Mouse (Mus musculus) limb, embryonic 14.5 days (tissue): Measurements from ENCODE around the gene Mei4. TPM values are rescaled to one million over a fixed set of nuclear protein-coding genes. Genes with fewer than 3 reads are reported as not detected.

Experiments used
- ATAC-seq: fragments of 200-750 bp; cut with Nextera tagmentation; 2 replicates; pipeline ENCODE4 v1.8.0; 2017; ENCODE audit warnings: low read depth, moderate number of reproducible peaks, moderate TSS enrichment; ENCODE audit not compliant: low FRiP score
- DNase-seq: peaks from one replicate; pipeline ENCODE4 v3.0.0-alpha.2; 2015; ENCODE audit warnings: low spot score
- H3K27ac ChIP-seq: fragments of 300-500 bp; sonication (generic); replicated peaks from 2 replicates; pipeline ENCODE4 v1.5.1; 2014; ENCODE audit warnings: low read depth, mild to moderate bottlenecking, low read length, moderate library complexity, mixed read lengths
- H3K27me3 ChIP-seq: fragments of 300-500 bp; sonication (generic); 2 replicates; pipeline ENCODE4 v1.6.1; 2014; ENCODE audit warnings: low read length, mixed read lengths; ENCODE audit not compliant: control insufficient read depth, insufficient read depth
- H3K36me3 ChIP-seq: fragments of 300-500 bp; sonication (generic); 2 replicates; pipeline ENCODE4 v1.6.1; 2014; ENCODE audit warnings: mild to moderate bottlenecking, low read length, moderate library complexity, mixed read lengths; ENCODE audit not compliant: control insufficient read depth, insufficient read depth
- H3K4me1 ChIP-seq: fragments of 300-500 bp; sonication (generic); 2 replicates; pipeline ENCODE4 v1.6.1; 2014; ENCODE audit warnings: antibody characterized with exemption, low read length, mixed read lengths; ENCODE audit not compliant: control insufficient read depth, insufficient read depth
- H3K4me2 ChIP-seq: fragments of 300-500 bp; sonication (generic); replicated peaks from 2 replicates; pipeline ENCODE4 v1.6.1; 2014; ENCODE audit warnings: low read depth, mild to moderate bottlenecking, low read length, moderate library complexity; ENCODE audit not compliant: severe bottlenecking
- H3K4me3 ChIP-seq: fragments of 300-500 bp; sonication (generic); replicated peaks from 2 replicates; pipeline ENCODE4 v1.5.1; 2014; ENCODE audit warnings: low read length
- H3K9ac ChIP-seq: fragments of 300-500 bp; sonication (generic); 2 replicates; pipeline ENCODE4 v1.6.1; 2014; ENCODE audit warnings: mild to moderate bottlenecking, low read depth, low read length, moderate library complexity; ENCODE audit not compliant: severe bottlenecking
- H3K9me3 ChIP-seq: fragments of 300-500 bp; sonication (generic); 2 replicates; pipeline ENCODE4 v1.6.1; 2016; ENCODE audit warnings: low read length; ENCODE audit not compliant: control insufficient read depth
- POLR2A ChIP-seq: fragments of 200-500 bp; IDR thresholded peaks from 2 replicates; pipeline ENCODE4 v1.8.0; 2012; ENCODE audit warnings: inconsistent platforms, mild to moderate bottlenecking, moderate library complexity, borderline replicate concordance; ENCODE audit not compliant: insufficient read depth, insufficient read length; ENCODE audit errors: extremely low read depth
- WGBS: fragments of 180-500 bp; shearing (Covaris S2); extraction: QIAGEN DNeasy Blood & Tissue Kit; methylation state at CpG from one replicate; pipeline ENCODE4 v1.1.7; 2014; 5-methylcytosine and 5-hydroxymethylcytosine counted together
- polyA plus RNA-seq, 2 experiments: library from polyadenylated mRNA; depleted of rRNA in 1 of 2; stranded (reverse) in 1 of 2; unstranded in 1 of 2; fragments of >200 nt; fragmentation: Nextera tagmentation in 1 of 2; extraction: Ambion mirVana in 1 of 2; gene quantifications; 2 replicates each; pipeline versions ENCODE4 v1.2.1 to v1.2.3; 2012 to 2014

Mei4 gene
- polyA plus RNA-seq, 2 experiments = 0.62 to 1.7 TPM

- Histone ChIP-seq H3K4me3 (no peak overlapping the region), H3K27me3 (no peaks in the 10 kb centered on the region), H3K36me3 (no peaks in the 10 kb centered on the region), H3K4me2 (no peak overlapping the region), H3K4me1 (no peaks in the 10 kb centered on the region), H3K9ac (no peak overlapping the region), H3K9me3 (no peaks in the 10 kb centered on the region), H3K27ac (no peak overlapping the region)
- no peak for DNase-seq
- no peak for TF ChIP-seq POLR2A
- no peak for ATAC-seq
Measured at GRCm38 (mm10) chr9:82136119-82136518, 272.6 kb downstream of the Mei4 start.

- H3K9me3 ChIP-seq = no peaks in the 10 kb centered on the region
- peak overlapping the region; percentile 15; the same call in 1 of the 2 replicates for H3K4me2 ChIP-seq
- DNase-seq (no peak), ATAC-seq (no peak)
- no peak overlapping the region for H3K4me3 ChIP-seq
- no peak overlapping the region for H3K9ac ChIP-seq
- WGBS = 22% methylated on average over 9 of the region's 9 CpGs
- H3K27me3 ChIP-seq = no peaks in the 10 kb centered on the region
- no peak overlapping the region for H3K27ac ChIP-seq
- no peaks in the 10 kb centered on the region for H3K4me1 ChIP-seq
- H3K36me3 ChIP-seq = no peaks in the 10 kb centered on the region
- TF ChIP-seq POLR2A = no peak
Measured at GRCm38 (mm10) chr9:82160143-82160542, 296.7 kb downstream of the Mei4 start.

- H3K9ac ChIP-seq = no peak overlapping the region
- no peak for ATAC-seq
- no peak for TF ChIP-seq POLR2A
Measured at GRCm38 (mm10) chr9:82162415-82162814, 298.9 kb downstream of the Mei4 start.

GRCm38 (mm10) chr9:82217976-82218375, 354.5 kb downstream of the Mei4 start:
- no peak overlapping the region for H3K4me3 ChIP-seq
- DNase-seq (peak; percentile 31), ATAC-seq (no peak)
- no peak overlapping the region for H3K27ac ChIP-seq
- no peak for TF ChIP-seq POLR2A
- no peak overlapping the region for H3K9ac ChIP-seq
- no peak overlapping the region for H3K4me2 ChIP-seq
- H3K9me3 ChIP-seq = no peaks in the 10 kb centered on the region
- no peaks in the 10 kb centered on the region for H3K27me3 ChIP-seq
- H3K4me1 ChIP-seq = no peaks in the 10 kb centered on the region
- no peaks in the 10 kb centered on the region for H3K36me3 ChIP-seq
- 51% methylated on average over 1 of the region's 1 CpGs for WGBS

More at GRCm38 (mm10) chr9:82162415-82162814, 298.9 kb downstream of the Mei4 start:
- no peak overlapping the region for H3K4me2 ChIP-seq
- WGBS = 7% methylated on average over 4 of the region's 4 CpGs
- no peak overlapping the region for H3K4me3 ChIP-seq
- H3K27ac ChIP-seq = no peak overlapping the region
- H3K9me3 ChIP-seq = no peaks in the 10 kb centered on the region
- DNase-seq = no peak
- H3K27me3 ChIP-seq = no peaks in the 10 kb centered on the region
- H3K4me1 ChIP-seq = no peaks in the 10 kb centered on the region
- no peaks in the 10 kb centered on the region for H3K36me3 ChIP-seq

GRCm38 (mm10) chr9:82247695-82248445, 384.4 kb downstream of the Mei4 start:
- 83% methylated on average over 7 of the region's 7 CpGs for WGBS
- Histone ChIP-seq H3K27me3 (no peaks in the 10 kb centered on the region), H3K27ac (no peak overlapping the region), H3K9me3 (no peaks in the 10 kb centered on the region), H3K9ac (no peak overlapping the region), H3K4me1 (no peaks in the 10 kb centered on the region), H3K4me3 (no peak overlapping the region), H3K4me2 (no peak overlapping the region), H3K36me3 (no peaks in the 10 kb centered on the region)
- ATAC-seq = no peak
- TF ChIP-seq POLR2A = no peak
- DNase-seq = peak; percentile 41

Other genes starting within 250 kb of the Mei4 start
- gene Htr1b, start 229.8 kb upstream of the Mei4 start, polyA plus RNA-seq (2012; rRNA removed) = 2.5 and 3.7 TPM in 2 replicates
- 0.65 and 1.0 TPM in 2 replicates for gene Htr1b, start 229.8 kb upstream of the Mei4 start, polyA plus RNA-seq (2014; fragmentation: Nextera tagmentation; extraction: Ambion mirVana)